Mouse (Mus musculus): ENCODE measurements at regions not wholly inside any gene's neighbourhood (a gene's known extent, or its start where the extent isn't known, plus 50 kb on each side); places are given as distances from the start of the nearest gene placed in this dataset.
A peak's percentile ranks its signal among the peaks of the same experiment; 100 is the strongest.

GRCm38 (mm10) chrX:13014051-13014450, 57.2 kb upstream of the Usp9x start:
- no peak for DNase-seq

GRCm38 (mm10) chrX:13013086-13013485, 58.2 kb upstream of the Usp9x start:
- no peak for DNase-seq

GRCm38 (mm10) chrX:12990777-12991176, 80.5 kb upstream of the Usp9x start:
- no peak for DNase-seq

- no peak for DNase-seq
These were observed 93.6 kb upstream of the Usp9x start for GRCm38 (mm10) chrX:12977676-12978075.

DNA sequence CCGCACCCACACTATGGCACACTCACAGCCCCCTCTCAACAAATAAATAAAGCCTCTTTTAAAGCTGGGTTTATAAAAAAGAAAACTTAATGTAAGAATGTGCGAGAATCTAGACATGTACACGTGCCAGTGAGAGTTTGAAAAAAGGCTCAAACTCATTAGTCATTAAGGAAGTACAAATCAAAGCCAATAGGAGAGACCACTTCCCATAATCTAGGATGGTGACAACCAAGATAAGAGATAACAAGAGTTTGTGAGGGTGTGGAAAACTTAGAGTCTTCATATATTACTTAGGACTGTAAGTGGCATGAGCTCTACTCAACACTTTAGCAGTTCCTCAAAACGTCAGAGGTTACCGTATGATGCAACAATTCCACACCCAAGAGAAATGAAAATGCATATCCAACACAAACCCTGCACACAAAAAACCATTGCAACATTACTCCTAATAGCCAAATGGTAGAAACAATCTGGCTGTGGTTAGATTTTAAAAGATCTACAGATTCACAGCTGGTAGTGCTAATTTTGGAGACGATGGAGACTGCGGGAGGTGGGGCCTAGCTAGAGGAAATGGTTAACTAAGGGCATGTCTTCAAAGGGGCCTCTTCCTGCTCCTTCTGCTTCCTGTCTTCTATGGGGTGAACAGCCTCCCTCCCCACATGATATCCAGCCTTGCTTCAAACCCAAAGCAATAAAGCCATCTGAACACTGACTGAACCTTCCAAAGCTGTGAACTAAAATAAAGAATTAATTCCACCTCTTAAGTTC, 102.1 kb upstream of the Usp9x start:
- no peak for DNase-seq

GRCm38 (mm10) chrX:12959467-12960314, 111.6 kb upstream of the Usp9x start:
- DNase-seq, result peak; percentile 13

- DNase-seq, result no peak
These were observed 112.4 kb upstream of the Usp9x start for GRCm38 (mm10) chrX:12958873-12959272.

- DNase-seq, result peak; percentile 50
These were observed 120.2 kb upstream of the Usp9x start for GRCm38 (mm10) chrX:12950928-12951660.

- no peak for DNase-seq
These were observed 128.8 kb upstream of the Usp9x start for GRCm38 (mm10) chrX:12942451-12942850.

- DNase-seq, result peak; percentile 56
These were observed 134.7 kb upstream of the Usp9x start for GRCm38 (mm10) chrX:12936406-12937172.

DNA sequence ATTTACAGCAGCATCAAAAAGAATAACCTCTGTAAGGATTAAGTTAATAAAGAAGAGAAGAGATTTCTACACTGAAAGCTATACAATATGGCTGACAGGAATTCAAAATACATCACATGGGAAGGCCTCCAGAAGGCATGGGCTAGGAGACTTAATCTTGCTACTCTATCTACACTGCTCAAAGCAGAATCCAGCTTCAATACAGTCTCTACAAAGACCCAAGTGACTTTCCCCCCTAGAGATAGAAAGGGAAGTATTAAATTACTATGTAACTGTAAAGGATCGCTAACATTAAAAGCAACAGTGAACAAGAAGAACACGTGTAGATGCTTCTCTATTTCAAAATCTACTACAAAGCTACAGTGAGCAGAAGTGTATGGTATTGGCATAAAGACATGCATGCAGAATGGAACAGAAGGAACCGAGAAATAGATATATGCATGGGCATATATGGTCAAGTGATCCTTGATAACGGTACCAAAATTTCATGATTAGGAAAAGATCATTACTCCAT, 137.9 kb upstream of the Usp9x start:
- DNase-seq, result no peak

DNA sequence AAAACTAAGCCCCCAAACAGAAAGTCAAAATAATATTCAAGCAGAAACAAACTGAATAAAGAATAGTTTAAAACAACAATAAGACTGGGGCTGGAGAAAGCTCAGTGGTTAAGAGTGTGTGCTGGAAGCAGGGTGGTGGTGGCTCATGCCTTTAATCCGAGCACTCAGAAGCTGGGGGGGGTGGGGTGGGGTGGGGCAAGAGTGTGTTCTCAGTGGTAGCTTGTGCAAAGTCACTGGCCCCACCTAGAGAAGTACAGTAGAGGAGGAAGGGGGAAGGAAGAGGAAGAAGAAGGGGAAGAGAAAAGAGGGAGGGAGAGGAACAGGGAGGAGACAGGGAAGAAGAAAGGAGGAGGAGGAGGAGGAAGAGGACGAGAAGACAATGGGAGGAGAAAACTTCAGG, 141.1 kb upstream of the Usp9x start:
- DNase-seq, result no peak

DNA sequence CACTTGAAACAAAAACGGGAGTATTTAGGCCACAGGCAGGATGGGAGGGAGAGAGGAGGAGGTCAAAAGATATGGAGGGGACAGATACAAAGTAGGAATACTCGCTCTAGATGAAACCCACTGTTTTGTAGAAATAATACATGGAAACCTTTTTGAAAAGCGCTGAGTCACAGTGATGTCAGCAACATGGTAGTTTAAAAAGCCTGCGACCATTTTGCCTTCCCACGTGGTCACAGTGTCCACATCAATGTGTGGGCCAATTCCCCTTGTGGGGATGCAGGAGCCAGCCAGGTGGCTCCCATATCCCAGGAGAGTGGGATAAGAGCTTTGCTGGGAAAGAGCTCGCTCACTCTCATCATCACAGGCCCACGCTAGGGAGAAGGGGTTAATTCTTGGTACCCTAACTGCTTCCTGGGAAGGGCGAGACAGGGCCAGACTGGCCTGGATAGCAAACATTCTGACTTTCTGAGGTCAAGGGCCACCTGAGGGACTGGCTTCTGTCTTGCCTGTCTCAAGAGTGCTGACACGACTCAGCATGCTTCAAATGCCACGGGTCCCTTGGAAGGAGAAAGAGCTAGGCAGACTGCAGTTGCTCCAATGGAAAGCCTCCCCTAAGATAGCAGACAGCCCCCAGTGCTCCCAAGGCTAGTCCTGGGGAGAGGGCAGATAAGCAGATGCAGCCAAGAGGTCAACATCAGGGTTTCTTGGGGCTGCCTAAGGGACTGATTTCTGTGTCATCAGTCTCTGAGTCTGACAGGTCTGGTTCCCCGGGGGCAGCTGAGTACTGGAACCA, 143.3 kb upstream of the Usp9x start:
- no peak for DNase-seq

DNA sequence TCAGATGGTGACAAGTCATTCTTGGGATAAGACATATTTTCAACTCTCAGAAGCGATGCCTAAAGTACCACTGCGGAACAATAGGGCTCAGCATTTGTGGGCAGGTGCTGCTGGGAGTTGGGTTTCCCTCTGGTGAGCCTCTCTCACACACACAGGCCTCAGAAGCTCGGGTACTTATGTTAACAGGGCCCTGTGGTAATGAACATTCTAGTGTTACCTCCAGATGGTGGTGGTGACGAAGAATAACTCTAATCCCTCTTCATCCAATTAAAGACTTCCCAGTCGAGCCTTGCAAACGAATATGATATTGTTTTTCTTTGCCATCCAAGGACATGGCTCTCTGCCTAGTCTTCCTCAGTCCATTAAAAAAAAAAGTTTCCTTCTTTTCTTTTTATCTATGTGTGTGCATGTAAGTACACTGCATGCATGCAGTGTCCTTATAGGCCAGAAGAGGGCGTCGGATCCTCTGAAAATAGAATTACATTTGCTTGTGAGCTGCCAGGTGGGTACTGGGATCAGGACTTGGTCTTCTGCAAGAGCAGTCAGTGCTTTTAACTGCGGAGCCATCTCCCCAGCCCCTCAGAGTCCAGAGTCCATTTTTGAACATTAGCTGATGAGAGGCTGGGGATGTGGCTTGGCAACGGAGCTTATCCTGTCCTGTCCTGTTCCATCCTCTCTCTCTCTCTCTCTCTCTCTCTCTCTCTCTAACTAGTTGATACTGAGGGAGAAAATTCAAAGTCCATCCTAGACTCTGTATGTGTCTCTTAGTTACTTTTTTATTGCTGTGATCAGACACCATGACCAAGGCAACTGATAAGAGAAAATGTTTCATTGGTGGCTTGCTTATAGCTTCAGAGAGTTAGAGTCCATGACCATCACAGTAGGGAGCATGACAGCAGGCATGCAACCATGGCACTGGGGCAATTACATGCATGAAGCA, 146.3 kb upstream of the Usp9x start:
- no peak for DNase-seq

DNA sequence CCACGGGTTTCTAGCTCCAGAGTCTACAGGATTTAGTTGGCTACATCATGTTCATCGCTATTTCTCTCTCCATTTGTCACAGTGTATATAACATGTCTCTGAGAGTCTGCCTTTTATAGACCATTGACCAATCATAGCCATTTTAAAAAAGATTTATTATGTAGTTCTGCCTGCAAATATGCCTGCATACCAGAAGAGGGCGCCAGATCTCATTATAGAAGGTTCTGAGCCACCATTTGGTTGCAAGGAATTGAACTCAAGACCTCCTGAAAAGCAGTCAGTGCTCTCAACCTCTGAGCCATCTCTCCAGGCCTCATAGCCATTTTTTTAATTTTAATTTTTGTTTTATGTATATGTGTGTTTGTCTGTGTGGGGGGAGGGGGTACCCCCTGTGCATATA, 151.7 kb upstream of the Usp9x start:
- no peak for DNase-seq

DNA sequence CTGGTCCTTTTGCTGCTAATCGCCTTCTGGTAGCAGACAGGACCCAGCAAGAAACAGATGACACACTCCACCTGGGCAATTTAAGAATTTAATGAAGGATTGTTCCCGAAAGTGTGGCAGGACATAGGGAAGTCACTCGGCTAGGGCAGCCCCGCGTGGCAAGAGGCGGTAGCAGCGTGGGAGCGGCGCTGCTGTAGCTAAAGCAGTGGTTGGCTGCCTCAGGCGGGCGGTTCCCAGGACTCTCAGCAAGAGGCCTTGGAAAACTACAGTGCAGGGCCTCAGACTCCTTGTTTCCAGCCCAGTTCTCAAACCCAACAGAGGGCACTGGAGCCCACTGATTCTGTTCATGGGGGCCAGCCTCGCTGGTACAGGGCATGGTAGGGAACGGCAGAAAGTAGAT, 154.2 kb upstream of the Usp9x start:
- peak; percentile 49 for DNase-seq

- peak; percentile 21 for DNase-seq
These were observed 154.6 kb upstream of the Usp9x start for GRCm38 (mm10) chrX:12916684-12917083.

DNA sequence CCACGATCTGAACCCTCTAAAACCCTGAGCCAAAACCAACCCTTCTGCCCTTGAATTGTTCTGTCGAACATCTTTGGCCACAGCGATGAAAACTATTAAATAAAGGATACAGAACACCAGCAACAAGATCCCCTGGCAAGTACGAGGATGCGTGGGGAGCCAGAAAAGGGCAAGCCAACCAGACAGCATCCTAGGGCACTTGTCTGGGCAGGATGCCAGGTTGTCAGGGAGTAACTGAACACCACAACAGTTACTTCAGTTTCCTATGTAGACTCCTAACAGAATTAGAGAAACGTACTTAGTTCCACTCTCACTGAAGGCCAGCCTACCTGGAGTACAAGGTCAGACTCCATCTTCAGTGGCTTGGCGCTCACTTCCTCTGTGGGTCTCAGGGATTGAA, 138.4 kb upstream of the Med14 start:
- no peak for DNase-seq

GRCm38 (mm10) chrX:12891468-12891867, 129.6 kb upstream of the Med14 start:
- no peak for DNase-seq

- no peak for DNase-seq
These were observed 127.6 kb upstream of the Med14 start for GRCm38 (mm10) chrX:12889482-12889808.
